Mouse (Mus musculus): ENCODE data around the gene Pkp3. TPM values are rescaled to one million over a fixed set of nuclear protein-coding genes. Genes with fewer than 3 reads are reported as not detected.
A peak's percentile ranks its signal among the peaks of the same experiment; 100 is the strongest.

The Pkp3 gene
- polyA plus RNA-seq, 2 experiments: 0.33 to 0.36 TPM

DNA sequence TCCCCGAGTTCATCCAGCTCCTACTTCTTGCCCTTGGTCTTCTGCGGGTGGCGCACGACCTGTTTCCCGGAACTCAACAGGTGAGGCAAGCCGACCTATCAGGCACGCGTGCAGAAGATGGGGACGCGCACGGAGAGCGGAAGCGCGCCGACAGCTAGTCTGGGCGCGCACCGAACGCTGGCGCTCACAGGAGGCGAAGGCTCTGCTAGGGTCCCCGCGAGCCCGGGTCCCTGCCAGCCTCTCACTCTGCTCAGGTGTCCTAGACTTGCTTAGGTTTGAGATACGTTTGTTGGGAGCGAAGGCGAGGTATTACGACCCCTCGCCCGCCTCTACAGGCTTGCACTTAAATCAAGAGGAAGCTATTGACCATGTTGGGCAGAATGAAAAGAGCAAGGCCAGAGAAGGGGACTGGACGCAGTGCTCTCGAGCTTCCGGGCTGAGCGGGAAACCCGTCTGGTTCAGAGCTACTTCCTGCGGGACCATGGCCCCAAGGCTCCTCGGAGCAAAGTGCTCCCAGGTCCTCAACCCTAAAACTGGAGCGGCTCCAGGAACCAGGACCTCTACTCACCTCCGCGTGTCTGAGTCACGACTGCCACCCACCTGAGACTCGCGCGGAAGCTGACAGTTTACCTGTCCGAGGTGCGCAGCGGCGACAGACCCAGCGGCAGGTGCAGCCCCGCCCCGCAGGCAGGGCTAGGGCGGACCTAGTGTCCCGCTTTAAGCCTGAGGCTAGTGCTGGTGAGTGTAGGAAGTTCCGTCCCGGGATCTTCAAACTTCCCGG is 22.1 kb downstream of the Pkp3 start, which contains the start of gene Sigirr:
Sigirr (minus strand) TSS at position 662 of the 781 bp plus-strand sequence.
- ATAC-seq (ENCODE audit: insufficient read depth) (peak; percentile 29; the same call in 1 of the 2 replicates), DNase-seq (ENCODE audit: low read depth in 3 of 3, low spot score in 3 of 3) (no peak)
- H3K9ac ChIP-seq (replicated peaks): peak within 1 kb of the TSS; percentile 1
- H3K4me2 ChIP-seq (ENCODE audit: low read depth): peak within 1 kb of the TSS; percentile 66
- no peak for TF ChIP-seq CTCF (IDR thresholded peaks at IDR 0.05; ENCODE audit: low read depth)
- no peak for TF ChIP-seq EP300 (IDR thresholded peaks at IDR 0.05; ENCODE audit: low read depth)
- peak within 1 kb of the TSS; percentile 49 to 50 for H3K4me3 ChIP-seq (ENCODE audit: insufficient read depth in 1 of 2, low read depth in 2 of 2, low read length in 2 of 2)
- H3K9me3 ChIP-seq (ENCODE audit: control insufficient read depth, low read length): no peaks in the 10 kb centered on the region
- WGBS (ENCODE audit: insufficient replicate concordance): 3% methylated on average over 56 of the region's 56 CpGs
- no peak within 1 kb of the TSS for H3K27ac ChIP-seq
- no peaks in the 10 kb centered on the region for H3K36me3 ChIP-seq (replicated peaks; ENCODE audit: control insufficient read depth, insufficient read depth, low read depth)
- peaks cover 13% of the 10 kb centered on the region for H3K27me3 ChIP-seq (ENCODE audit: control insufficient read depth, insufficient read depth, low read length)
- peaks cover 25 to 35% of the 10 kb centered on the region in 2 experiments for H3K4me1 ChIP-seq (replicated peaks; ENCODE audit: control insufficient read depth in 2 of 2, insufficient read depth in 2 of 2, low read length in 1 of 2)

DNA sequence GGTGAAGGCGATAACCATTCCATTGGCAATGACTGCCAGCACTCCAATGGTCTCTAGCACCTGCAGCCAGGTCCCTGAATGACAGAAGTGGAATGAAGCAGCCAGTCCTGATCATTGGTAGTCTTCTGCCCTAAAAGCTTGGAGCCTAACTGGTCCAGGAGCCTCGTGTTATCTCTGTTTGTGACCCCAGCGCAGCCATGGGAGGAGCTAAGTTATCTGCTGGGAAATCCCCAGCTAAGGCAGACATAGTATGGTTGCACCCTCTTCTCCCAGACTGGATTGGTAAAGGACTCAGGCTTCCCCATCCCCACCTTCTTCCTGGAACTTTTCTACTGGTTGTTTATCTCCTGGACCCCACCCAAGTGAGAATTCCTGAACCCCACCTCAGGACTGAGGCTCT is 25.1 kb downstream of the Pkp3 start:
- no peak for TF ChIP-seq EP300 (IDR thresholded peaks at IDR 0.05; ENCODE audit: low read depth)
- no peak for TF ChIP-seq CTCF (IDR thresholded peaks at IDR 0.05; ENCODE audit: low read depth)
- peak overlapping the region; percentile 41 for H3K4me2 ChIP-seq (ENCODE audit: low read depth)
- 0 out of 2 replicates have a peak overlapping the region, but pooled peaks have one; percentile 13 for H3K9ac ChIP-seq (replicated peaks)
- DNase-seq (ENCODE audit: low read depth in 3 of 3, low spot score in 3 of 3) (peak in 1 of 3 experiments; percentile 80), ATAC-seq (ENCODE audit: insufficient read depth) (peak; percentile 73; the same call in 1 of the 2 replicates)
- H3K36me3 ChIP-seq (replicated peaks; ENCODE audit: control insufficient read depth, insufficient read depth, low read depth): no peaks in the 10 kb centered on the region
- no peak overlapping the region for H3K4me3 ChIP-seq (ENCODE audit: insufficient read depth in 1 of 2, low read depth in 2 of 2, low read length in 2 of 2)
- WGBS (ENCODE audit: insufficient replicate concordance): 30% methylated on average over 3 of the region's 3 CpGs
- peaks cover 14 to 17% of the 10 kb centered on the region in 2 experiments for H3K4me1 ChIP-seq (replicated peaks; ENCODE audit: control insufficient read depth in 2 of 2, insufficient read depth in 2 of 2, low read length in 1 of 2)
- H3K9me3 ChIP-seq (ENCODE audit: control insufficient read depth, low read length): no peaks in the 10 kb centered on the region
- no peak overlapping the region for H3K27ac ChIP-seq
- peaks cover 13% of the 10 kb centered on the region for H3K27me3 ChIP-seq (ENCODE audit: control insufficient read depth, insufficient read depth, low read length)

DNA sequence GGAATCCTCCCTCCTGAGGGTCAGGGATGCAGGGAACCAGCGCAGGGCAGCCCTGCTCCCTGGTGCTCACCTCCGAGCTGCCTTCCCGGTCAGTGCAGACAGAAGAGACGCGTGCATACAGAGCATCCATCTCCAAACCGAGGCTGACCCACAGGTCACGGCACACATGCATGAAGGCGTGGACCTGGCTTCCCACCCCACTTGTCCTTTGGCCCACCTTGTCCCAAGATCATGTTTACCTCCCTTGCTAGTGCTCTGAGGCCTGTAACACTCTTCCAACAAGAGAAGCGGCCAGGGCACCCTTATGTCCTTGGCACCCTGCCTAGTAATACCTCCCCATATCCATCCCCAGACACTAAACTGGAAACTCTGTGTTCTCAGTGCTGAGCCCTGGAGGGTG is 37.9 kb downstream of the Pkp3 start:
- no peak for TF ChIP-seq CTCF (IDR thresholded peaks at IDR 0.05; ENCODE audit: low read depth)
- TF ChIP-seq EP300 (IDR thresholded peaks at IDR 0.05; ENCODE audit: low read depth): no peak
- H3K27ac ChIP-seq: no peak overlapping the region
- no peak for ATAC-seq (ENCODE audit: insufficient read depth)
- 80% methylated on average over 9 of the region's 9 CpGs for WGBS (ENCODE audit: insufficient replicate concordance)
- no peak overlapping the region for H3K4me3 ChIP-seq (ENCODE audit: insufficient read depth in 1 of 2, low read depth in 2 of 2, low read length in 2 of 2)
- H3K36me3 ChIP-seq (replicated peaks; ENCODE audit: control insufficient read depth, insufficient read depth, low read depth): no peaks in the 10 kb centered on the region
- no peak overlapping the region for H3K9ac ChIP-seq (replicated peaks)
- H3K4me1 ChIP-seq (replicated peaks; ENCODE audit: control insufficient read depth in 2 of 2, insufficient read depth in 2 of 2, low read length in 1 of 2): peaks cover 21 to 24% of the 10 kb centered on the region in 2 experiments
- no peaks in the 10 kb centered on the region for H3K9me3 ChIP-seq (ENCODE audit: control insufficient read depth, low read length)
- H3K27me3 ChIP-seq (ENCODE audit: control insufficient read depth, insufficient read depth, low read length): no peaks in the 10 kb centered on the region
- no peak for DNase-seq (ENCODE audit: low read depth in 3 of 3, low spot score in 3 of 3)
- no peak overlapping the region for H3K4me2 ChIP-seq (ENCODE audit: low read depth)

DNA sequence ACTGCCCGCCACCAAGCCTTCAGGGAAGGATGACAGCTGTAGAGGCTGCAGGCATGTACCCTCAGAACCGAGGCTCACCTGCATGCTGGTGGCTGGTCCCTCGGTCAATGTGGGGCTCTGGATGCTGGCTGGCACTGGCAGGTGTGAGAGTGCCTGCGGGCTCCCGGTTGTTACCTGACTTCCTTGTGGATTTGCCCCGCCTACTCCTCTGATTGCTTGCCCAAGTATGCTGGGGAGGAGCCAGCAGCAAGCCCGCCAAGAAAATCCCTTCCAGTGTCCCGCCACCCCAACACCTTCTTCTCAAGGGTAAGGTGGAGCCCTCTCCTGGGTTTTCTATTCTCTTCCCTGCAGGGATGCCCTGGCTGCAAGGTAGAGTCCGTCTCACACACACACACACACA is 39.6 kb downstream of the Pkp3 start, which contains the start of gene Ano9:
Ano9 (minus strand) TSS at position 171 of the 400 bp plus-strand sequence.
- 34% methylated on average over 9 of the region's 9 CpGs for WGBS (ENCODE audit: insufficient replicate concordance)
- no peaks in the 10 kb centered on the region for H3K36me3 ChIP-seq (replicated peaks; ENCODE audit: control insufficient read depth, insufficient read depth, low read depth)
- peaks cover 35 to 36% of the 10 kb centered on the region in 2 experiments for H3K4me1 ChIP-seq (replicated peaks; ENCODE audit: control insufficient read depth in 2 of 2, insufficient read depth in 2 of 2, low read length in 1 of 2)
- DNase-seq (ENCODE audit: low read depth in 3 of 3, low spot score in 3 of 3) (no peak), ATAC-seq (ENCODE audit: insufficient read depth) (no peak)
- no peak within 1 kb of the TSS for H3K9ac ChIP-seq (replicated peaks)
- H3K4me2 ChIP-seq (ENCODE audit: low read depth): no peak within 1 kb of the TSS
- H3K27me3 ChIP-seq (ENCODE audit: control insufficient read depth, insufficient read depth, low read length): no peaks in the 10 kb centered on the region
- H3K27ac ChIP-seq: no peak within 1 kb of the TSS
- TF ChIP-seq CTCF (IDR thresholded peaks at IDR 0.05; ENCODE audit: low read depth) (no peak), EP300 (IDR thresholded peaks at IDR 0.05; ENCODE audit: low read depth) (no peak)
- no peak within 1 kb of the TSS for H3K4me3 ChIP-seq (ENCODE audit: insufficient read depth in 1 of 2, low read depth in 2 of 2, low read length in 2 of 2)
- no peaks in the 10 kb centered on the region for H3K9me3 ChIP-seq (ENCODE audit: control insufficient read depth, low read length)

DNA sequence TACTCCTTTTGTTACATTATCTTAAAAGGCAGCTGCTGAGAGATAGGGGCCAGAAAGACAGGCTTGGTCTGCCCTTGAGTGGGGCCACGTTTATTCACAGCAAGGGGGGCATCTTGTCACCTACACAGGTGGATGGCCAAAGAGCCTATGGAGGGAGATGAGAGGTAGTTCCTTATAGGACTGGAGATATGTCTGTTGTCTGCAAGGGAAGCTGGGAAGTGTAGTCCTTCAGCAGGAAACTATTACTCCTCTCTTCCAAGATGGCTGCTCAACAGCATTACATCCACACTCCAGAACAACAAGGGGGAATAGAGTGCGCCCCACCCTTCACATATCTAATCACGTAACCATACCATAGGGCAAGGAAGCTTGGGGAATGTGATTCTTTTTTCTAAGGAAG is 41.5 kb downstream of the Pkp3 start:
- ATAC-seq (ENCODE audit: insufficient read depth): no peak
- DNase-seq (ENCODE audit: low read depth in 3 of 3, low spot score in 3 of 3): no peak
- no peaks in the 10 kb centered on the region for H3K9me3 ChIP-seq (ENCODE audit: control insufficient read depth, low read length)
- no peak overlapping the region for H3K4me3 ChIP-seq (ENCODE audit: insufficient read depth in 1 of 2, low read depth in 2 of 2, low read length in 2 of 2)
- H3K36me3 ChIP-seq (replicated peaks; ENCODE audit: control insufficient read depth, insufficient read depth, low read depth): no peaks in the 10 kb centered on the region
- H3K27me3 ChIP-seq (ENCODE audit: control insufficient read depth, insufficient read depth, low read length): no peaks in the 10 kb centered on the region
- H3K4me1 ChIP-seq (replicated peaks; ENCODE audit: control insufficient read depth in 2 of 2, insufficient read depth in 2 of 2, low read length in 1 of 2): peaks cover 43 to 47% of the 10 kb centered on the region in 2 experiments
- H3K4me2 ChIP-seq (ENCODE audit: low read depth): no peak overlapping the region
- TF ChIP-seq EP300 (IDR thresholded peaks at IDR 0.05; ENCODE audit: low read depth): no peak
- no peak overlapping the region for H3K27ac ChIP-seq
- H3K9ac ChIP-seq (replicated peaks): no peak overlapping the region
- WGBS (ENCODE audit: insufficient replicate concordance): 38% methylated on average over 3 of the region's 3 CpGs

Data from liver, embryonic 14.5 days (tissue).